Mouse (Mus musculus): ENCODE measurements around the gene Suv39h1. TPM values are rescaled to one million over a fixed set of nuclear protein-coding genes. Genes with fewer than 3 reads are reported as not detected.

Gene Suv39h1
- 39.1 and 44.6 TPM in 2 replicates for polyA plus RNA-seq (2015; fragmentation: Nextera tagmentation; extraction: Ambion mirVana)

GRCm38 (mm10) chrX:8074430-8075014, at the start of gene Suv39h1:
Suv39h1 (minus strand) TSS chrX:8074760.
- H3K9ac ChIP-seq (ENCODE audit: low read depth, low read length): peak within 1 kb of the TSS; percentile 56
- peak within 1 kb of the TSS; percentile 61 for H3K4me2 ChIP-seq (ENCODE audit: low read length)
- WGBS: 16% methylated on average over 46 of the region's 46 CpGs
- no peaks in the 10 kb centered on the region for H3K27me3 ChIP-seq (ENCODE audit: control insufficient read depth, insufficient read depth, low read depth, low read length)
- no peaks in the 10 kb centered on the region for H3K36me3 ChIP-seq (ENCODE audit: control insufficient read depth, insufficient read depth, low read length)
- peak within 1 kb of the TSS; percentile 56 for H3K4me3 ChIP-seq (ENCODE audit: low read depth, low read length)
- H3K27ac ChIP-seq (ENCODE audit: low read length): peak within 1 kb of the TSS; percentile 87
- H3K4me1 ChIP-seq (ENCODE audit: control insufficient read depth, insufficient read depth, low read length): 0 out of 2 replicates have a peak, but pooled peaks cover 4% of the 10 kb centered on the region
- no peaks in the 10 kb centered on the region; the same call in 1 of the 2 replicates for H3K9me3 ChIP-seq (replicated peaks; ENCODE audit: control insufficient read depth, low read length, poor library complexity, severe bottlenecking)
- ATAC-seq: peak; percentile 97

- no peak overlapping the region for H3K4me3 ChIP-seq (ENCODE audit: low read depth, low read length)
- H3K4me2 ChIP-seq (ENCODE audit: low read length): no peak overlapping the region
- ATAC-seq: no peak
- WGBS: 85% methylated on average over 6 of the region's 6 CpGs
- H3K27ac ChIP-seq (ENCODE audit: low read length): no peak overlapping the region
- no peak overlapping the region for H3K9ac ChIP-seq (ENCODE audit: low read depth, low read length)
- no peaks in the 10 kb centered on the region for H3K4me1 ChIP-seq (ENCODE audit: control insufficient read depth, insufficient read depth, low read length)
- no peaks in the 10 kb centered on the region for H3K9me3 ChIP-seq (replicated peaks; ENCODE audit: control insufficient read depth, low read length, poor library complexity, severe bottlenecking)
- no peaks in the 10 kb centered on the region for H3K27me3 ChIP-seq (ENCODE audit: control insufficient read depth, insufficient read depth, low read depth, low read length)
- H3K36me3 ChIP-seq (ENCODE audit: control insufficient read depth, insufficient read depth, low read length): peaks cover 18% of the 10 kb centered on the region
Measured at GRCm38 (mm10) chrX:8123821-8124470, 49.4 kb upstream of the Suv39h1 start.

GRCm38 (mm10) chrX:8117264-8117663, 42.7 kb upstream of the Suv39h1 start:
- Histone ChIP-seq H3K36me3 (ENCODE audit: control insufficient read depth, insufficient read depth, low read length) (0 out of 2 replicates have a peak, but pooled peaks cover 4% of the 10 kb centered on the region), H3K4me3 (ENCODE audit: low read depth, low read length) (no peak overlapping the region), H3K27me3 (ENCODE audit: control insufficient read depth, insufficient read depth, low read depth, low read length) (no peaks in the 10 kb centered on the region), H3K4me1 (ENCODE audit: control insufficient read depth, insufficient read depth, low read length) (no peaks in the 10 kb centered on the region), H3K4me2 (ENCODE audit: low read length) (no peak overlapping the region), H3K9me3 (replicated peaks; ENCODE audit: control insufficient read depth, low read length, poor library complexity, severe bottlenecking) (no peaks in the 10 kb centered on the region), H3K27ac (ENCODE audit: low read length) (no peak overlapping the region), H3K9ac (ENCODE audit: low read depth, low read length) (no peak overlapping the region)
- ATAC-seq: no peak

- 85% methylated on average over 4 of the region's 4 CpGs for WGBS
- Histone ChIP-seq H3K9me3 (replicated peaks; ENCODE audit: control insufficient read depth, low read length, poor library complexity, severe bottlenecking) (no peaks in the 10 kb centered on the region), H3K4me3 (ENCODE audit: low read depth, low read length) (no peak overlapping the region), H3K27ac (ENCODE audit: low read length) (no peak overlapping the region), H3K4me1 (ENCODE audit: control insufficient read depth, insufficient read depth, low read length) (no peaks in the 10 kb centered on the region), H3K27me3 (ENCODE audit: control insufficient read depth, insufficient read depth, low read depth, low read length) (no peaks in the 10 kb centered on the region), H3K36me3 (ENCODE audit: control insufficient read depth, insufficient read depth, low read length) (0 out of 2 replicates have a peak, but pooled peaks cover 2% of the 10 kb centered on the region), H3K9ac (ENCODE audit: low read depth, low read length) (no peak overlapping the region), H3K4me2 (ENCODE audit: low read length) (no peak overlapping the region)
- no peak for ATAC-seq
Measured at GRCm38 (mm10) chrX:8115275-8115674, 40.7 kb upstream of the Suv39h1 start.

GRCm38 (mm10) chrX:8105019-8105418, 30.5 kb upstream of the Suv39h1 start:
- H3K36me3 ChIP-seq (ENCODE audit: control insufficient read depth, insufficient read depth, low read length): no peaks in the 10 kb centered on the region
- no peak for ATAC-seq
- H3K27ac ChIP-seq (ENCODE audit: low read length): no peak overlapping the region
- H3K27me3 ChIP-seq (ENCODE audit: control insufficient read depth, insufficient read depth, low read depth, low read length): no peaks in the 10 kb centered on the region
- no peak overlapping the region for H3K4me2 ChIP-seq (ENCODE audit: low read length)
- no peaks in the 10 kb centered on the region for H3K9me3 ChIP-seq (replicated peaks; ENCODE audit: control insufficient read depth, low read length, poor library complexity, severe bottlenecking)
- H3K4me3 ChIP-seq (ENCODE audit: low read depth, low read length): no peak overlapping the region
- peaks cover under 1% of the 10 kb centered on the region; the same call in 1 of the 2 replicates for H3K4me1 ChIP-seq (ENCODE audit: control insufficient read depth, insufficient read depth, low read length)
- WGBS: 95% methylated on average over 3 of the region's 3 CpGs
- H3K9ac ChIP-seq (ENCODE audit: low read depth, low read length): no peak overlapping the region

- Histone ChIP-seq H3K4me3 (ENCODE audit: low read depth, low read length) (no peak overlapping the region), H3K36me3 (ENCODE audit: control insufficient read depth, insufficient read depth, low read length) (no peaks in the 10 kb centered on the region), H3K4me2 (ENCODE audit: low read length) (no peak overlapping the region), H3K27me3 (ENCODE audit: control insufficient read depth, insufficient read depth, low read depth, low read length) (no peaks in the 10 kb centered on the region), H3K4me1 (ENCODE audit: control insufficient read depth, insufficient read depth, low read length) (peaks cover 4% of the 10 kb centered on the region), H3K9me3 (replicated peaks; ENCODE audit: control insufficient read depth, low read length, poor library complexity, severe bottlenecking) (no peaks in the 10 kb centered on the region), H3K27ac (ENCODE audit: low read length) (no peak overlapping the region), H3K9ac (ENCODE audit: low read depth, low read length) (no peak overlapping the region)
- 59% methylated on average over 7 of the region's 7 CpGs for WGBS
- ATAC-seq: no peak
Measured at GRCm38 (mm10) chrX:8102213-8102668, 27.7 kb upstream of the Suv39h1 start.

- 14% methylated on average over 3 of the region's 3 CpGs for WGBS
- H3K27ac ChIP-seq (ENCODE audit: low read length): peak overlapping the region; percentile 86
- H3K4me1 ChIP-seq (ENCODE audit: control insufficient read depth, insufficient read depth, low read length): peaks cover 4% of the 10 kb centered on the region
- H3K4me3 ChIP-seq (ENCODE audit: low read depth, low read length): no peak overlapping the region
- no peak overlapping the region for H3K9ac ChIP-seq (ENCODE audit: low read depth, low read length)
- H3K4me2 ChIP-seq (ENCODE audit: low read length): peak overlapping the region; percentile 23; the same call in 1 of the 2 replicates
- ATAC-seq: peak; percentile 61
- H3K27me3 ChIP-seq (ENCODE audit: control insufficient read depth, insufficient read depth, low read depth, low read length): no peaks in the 10 kb centered on the region
- no peaks in the 10 kb centered on the region for H3K9me3 ChIP-seq (replicated peaks; ENCODE audit: control insufficient read depth, low read length, poor library complexity, severe bottlenecking)
- H3K36me3 ChIP-seq (ENCODE audit: control insufficient read depth, insufficient read depth, low read length): no peaks in the 10 kb centered on the region
Measured at GRCm38 (mm10) chrX:8101017-8101416, 26.5 kb upstream of the Suv39h1 start.

GRCm38 (mm10) chrX:8099435-8099834, 24.9 kb upstream of the Suv39h1 start:
- no peaks in the 10 kb centered on the region for H3K27me3 ChIP-seq (ENCODE audit: control insufficient read depth, insufficient read depth, low read depth, low read length)
- 67% methylated on average over 4 of the region's 4 CpGs for WGBS
- ATAC-seq: no peak
- no peak overlapping the region for H3K9ac ChIP-seq (ENCODE audit: low read depth, low read length)
- H3K9me3 ChIP-seq (replicated peaks; ENCODE audit: control insufficient read depth, low read length, poor library complexity, severe bottlenecking): no peaks in the 10 kb centered on the region
- peaks cover 4% of the 10 kb centered on the region for H3K4me1 ChIP-seq (ENCODE audit: control insufficient read depth, insufficient read depth, low read length)
- H3K27ac ChIP-seq (ENCODE audit: low read length): no peak overlapping the region; the same call in 1 of the 2 replicates
- no peak overlapping the region for H3K4me2 ChIP-seq (ENCODE audit: low read length)
- no peak overlapping the region for H3K4me3 ChIP-seq (ENCODE audit: low read depth, low read length)
- no peaks in the 10 kb centered on the region for H3K36me3 ChIP-seq (ENCODE audit: control insufficient read depth, insufficient read depth, low read length)

- peak overlapping the region; percentile 44 for H3K4me2 ChIP-seq (ENCODE audit: low read length)
- H3K9me3 ChIP-seq (replicated peaks; ENCODE audit: control insufficient read depth, low read length, poor library complexity, severe bottlenecking): no peaks in the 10 kb centered on the region
- peaks cover 4% of the 10 kb centered on the region for H3K4me1 ChIP-seq (ENCODE audit: control insufficient read depth, insufficient read depth, low read length)
- H3K9ac ChIP-seq (ENCODE audit: low read depth, low read length): 0 out of 2 replicates have a peak overlapping the region, but pooled peaks have one; percentile 44
- peak overlapping the region; percentile 74 for H3K27ac ChIP-seq (ENCODE audit: low read length)
- H3K27me3 ChIP-seq (ENCODE audit: control insufficient read depth, insufficient read depth, low read depth, low read length): no peaks in the 10 kb centered on the region
- H3K4me3 ChIP-seq (ENCODE audit: low read depth, low read length): peak overlapping the region; percentile 32
- 19% methylated on average over 19 of the region's 19 CpGs for WGBS
- no peaks in the 10 kb centered on the region for H3K36me3 ChIP-seq (ENCODE audit: control insufficient read depth, insufficient read depth, low read length)
- peak; percentile 92 for ATAC-seq
Measured at GRCm38 (mm10) chrX:8096787-8097242, 22.3 kb upstream of the Suv39h1 start.

Measured in midbrain, embryonic 16.5 days (tissue).